Mouse (Mus musculus) stomach, postnatal 0 days (tissue): Measurements from ENCODE around the gene Brwd1.

Experiments
- CTCF ChIP-seq: IDR thresholded peaks from 2 replicates; pipeline ENCODE4 v1.5.1; 2016; ENCODE audit warnings: antibody characterized with exemption, low read depth, mild to moderate bottlenecking, moderate library complexity
- EP300 ChIP-seq: optimal IDR thresholded peaks from 2 replicates; pipeline ENCODE3; 2016; ENCODE audit warnings: antibody characterized with exemption

- peak; percentile 17; the same call in 1 of the 2 replicates for TF ChIP-seq CTCF
- TF ChIP-seq EP300, result no peak
Measured at GRCm38 (mm10) chr16:96128466-96128865, 46.1 kb upstream of the Brwd1 start.
